Mouse (Mus musculus) liver, adult 2 months (tissue): Measurements from ENCODE around the gene Islr2.

Experiments
- CTCF ChIP-seq: fragments of 200-500 bp; IDR thresholded peaks from 2 replicates; pipeline ENCODE4 v1.5.1; 2011; ENCODE audit warnings: low read depth, low read length, control low read depth
- POLR2A ChIP-seq: fragments of 200-500 bp; IDR thresholded peaks from 2 replicates; pipeline ENCODE4 v1.6.1; 2011; ENCODE audit warnings: low read length, control low read depth; ENCODE audit not compliant: insufficient read depth; ENCODE audit errors: extremely low read depth

- TF ChIP-seq POLR2A: no peak
- no peak for TF ChIP-seq CTCF
Observed at GRCm38 (mm10) chr9:58248746-58249413, 44.8 kb upstream of the Islr2 start.
